Mouse (Mus musculus): Measurements from ENCODE around the gene Dst.

Gene Dst

DNA sequence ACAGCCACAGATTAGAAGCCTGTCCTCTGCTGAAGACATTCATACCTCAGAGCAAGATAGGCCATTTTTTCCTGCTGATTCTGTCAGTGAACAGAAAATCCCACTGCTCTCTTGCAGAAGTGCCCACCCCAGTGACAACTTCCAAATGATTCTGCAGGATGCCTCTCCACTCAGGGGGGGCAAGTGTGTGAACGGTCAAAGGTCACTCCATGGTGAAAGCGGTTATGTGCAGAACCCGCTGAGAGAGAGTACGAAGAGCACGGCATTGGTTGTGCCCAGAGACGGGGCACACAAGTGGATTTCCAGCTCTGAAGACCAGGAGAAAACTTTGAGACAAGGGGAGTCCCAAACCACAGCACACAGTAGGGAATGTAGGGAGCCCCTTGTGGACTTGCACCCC lies 330.2 kb downstream of the Dst start:
- no peak for DNase-seq (ENCODE audit: low spot score)

DNA sequence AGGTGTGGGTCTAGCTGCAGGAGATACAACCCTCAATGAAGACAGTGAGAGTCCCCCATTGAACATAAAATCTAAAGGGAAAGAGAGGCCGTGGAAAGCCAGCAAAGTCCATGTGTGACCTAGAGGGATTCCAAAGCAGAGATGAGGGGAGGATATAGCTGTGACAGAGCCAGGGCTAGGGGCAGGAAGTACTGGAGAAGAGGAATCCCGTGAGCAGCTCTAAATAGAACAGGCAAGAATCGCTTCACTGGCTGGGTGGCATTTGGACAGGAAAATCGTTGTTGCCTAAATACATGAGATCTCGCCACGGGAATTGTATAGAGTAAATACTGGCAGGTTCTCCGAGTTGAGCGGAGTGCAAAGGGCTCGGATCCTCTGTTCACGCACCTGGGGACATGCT lies 336.7 kb downstream of the Dst start:
- no peak for DNase-seq (ENCODE audit: low spot score)

DNA sequence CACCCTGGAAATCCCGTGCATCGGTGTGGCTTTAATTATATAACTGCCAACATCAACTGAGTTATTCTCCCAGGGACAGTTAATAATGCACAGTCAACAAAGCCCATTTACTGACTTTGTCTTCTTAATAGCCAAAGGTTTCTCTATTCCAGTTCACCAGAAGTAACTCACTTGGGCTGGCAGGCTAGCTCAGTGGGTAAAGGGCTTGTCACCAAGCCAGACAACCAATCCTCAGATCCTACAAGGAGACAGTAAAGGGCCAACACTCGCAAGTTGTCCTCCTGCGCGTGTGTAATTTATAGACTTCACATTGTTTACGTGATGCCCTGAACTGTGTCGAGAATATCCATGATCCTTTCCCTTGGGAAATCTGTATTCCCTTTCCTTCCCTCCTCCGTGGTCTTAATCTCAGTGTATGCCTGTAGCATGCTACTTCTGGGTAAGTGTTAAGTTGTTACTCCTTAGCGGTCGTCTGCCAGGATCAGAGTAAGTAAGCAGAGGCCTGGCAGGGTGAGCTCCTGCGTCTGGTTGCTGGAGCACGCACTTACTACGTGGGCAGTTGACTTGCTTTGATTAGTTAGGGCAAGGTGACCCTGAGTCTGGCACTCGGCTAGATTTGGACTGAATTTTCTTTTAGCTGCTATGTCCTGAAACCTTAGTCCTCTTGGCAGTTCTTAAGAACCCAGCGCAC lies 338.1 kb downstream of the Dst start:
- no peak for DNase-seq (ENCODE audit: low spot score)

DNA sequence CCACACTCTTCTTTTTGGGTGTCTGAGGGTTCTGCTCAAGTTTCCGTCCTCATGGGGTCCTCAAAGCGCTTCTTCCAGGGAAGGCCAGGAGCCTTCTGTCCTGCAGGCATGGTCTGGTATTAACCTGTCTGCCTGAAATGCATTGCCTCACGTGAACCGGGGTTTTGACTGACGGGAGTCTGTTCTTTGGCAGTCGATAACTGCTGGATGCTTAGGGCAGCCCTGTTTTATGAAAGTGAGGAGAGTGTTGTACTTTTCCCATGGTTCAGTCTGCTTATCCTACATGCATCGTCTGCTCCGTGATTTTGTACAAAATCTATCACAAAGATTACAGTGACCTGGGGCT lies 338.6 kb downstream of the Dst start:
- DNase-seq (ENCODE audit: low spot score) = no peak

DNA sequence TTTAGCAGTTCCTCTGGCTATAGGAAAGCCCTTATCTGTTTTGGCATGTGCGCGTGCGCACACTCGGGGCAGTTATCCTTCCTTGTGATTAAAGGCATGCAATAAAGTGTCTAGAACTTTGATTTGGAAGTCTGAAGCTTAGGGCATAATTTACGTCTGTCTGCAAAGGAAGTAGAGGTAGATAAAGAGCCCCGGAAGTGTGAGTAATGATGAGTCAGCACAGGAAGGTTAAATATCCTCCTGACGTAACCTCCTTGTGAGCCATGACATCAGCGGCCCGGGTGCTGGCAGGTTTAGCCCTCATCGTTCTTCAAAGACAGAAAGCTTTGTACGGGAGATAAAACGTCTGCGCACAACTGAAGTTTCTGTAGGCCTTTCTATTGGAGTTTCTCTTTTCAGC lies 343.1 kb downstream of the Dst start:
- DNase-seq (ENCODE audit: low spot score) = no peak

DNA sequence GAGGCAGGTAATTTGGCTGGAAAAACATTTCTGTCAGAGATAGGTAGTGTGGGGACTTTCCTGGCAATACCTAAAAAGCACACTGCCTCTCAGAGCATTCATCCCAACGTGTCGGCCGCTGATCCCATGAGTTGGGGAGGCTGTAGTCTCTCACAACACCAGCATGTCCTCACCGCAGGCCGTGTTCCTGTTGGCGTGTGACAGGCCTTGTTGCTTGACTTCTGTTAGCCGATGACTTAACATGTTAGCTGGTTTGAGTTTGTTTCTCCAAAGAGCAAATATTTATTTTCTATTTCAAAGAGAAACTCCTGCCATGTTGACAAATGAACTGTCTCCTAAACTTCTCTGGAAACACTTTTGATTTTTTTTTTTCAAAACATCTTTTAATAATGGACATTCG lies 344.2 kb downstream of the Dst start:
- DNase-seq (ENCODE audit: low spot score) = no peak

DNA sequence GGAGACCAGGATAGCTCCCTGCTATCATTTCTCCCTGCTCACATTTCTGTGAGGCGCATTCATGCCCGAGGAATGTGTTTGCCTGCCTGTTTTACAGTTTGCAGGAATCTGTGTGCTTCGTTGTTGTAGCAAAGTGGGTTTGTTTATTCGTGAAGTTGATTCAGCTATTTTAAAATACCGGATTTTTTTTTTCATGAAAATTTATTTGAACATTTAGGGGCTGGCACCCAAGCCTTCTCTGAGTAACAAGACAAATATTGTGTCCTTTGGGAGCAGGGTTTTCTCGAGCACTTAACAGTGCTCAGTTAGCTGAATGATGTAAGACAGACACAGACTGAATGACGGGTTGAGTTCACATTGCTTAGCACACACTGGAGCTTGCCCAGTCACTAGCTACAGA lies 345.9 kb downstream of the Dst start:
- no peak for DNase-seq (ENCODE audit: low spot score)

DNA sequence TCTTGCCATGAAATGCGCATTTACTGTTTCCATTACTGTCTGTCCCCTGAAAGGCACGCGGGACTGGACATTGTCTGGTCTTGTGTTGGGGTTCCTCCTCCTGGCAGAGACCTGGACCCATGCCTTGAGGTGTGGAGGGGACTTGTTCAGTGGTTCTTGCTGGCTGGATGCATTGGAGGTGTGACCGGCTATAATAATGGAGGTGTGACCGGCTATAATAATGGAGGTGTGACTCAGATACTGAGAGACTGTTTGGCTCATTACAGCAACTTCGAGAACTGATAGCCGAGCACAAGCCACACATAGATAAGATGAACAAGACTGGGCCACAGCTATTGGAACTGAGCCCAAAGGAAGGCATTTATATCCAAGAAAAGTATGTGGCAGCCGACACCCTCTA lies 351.9 kb downstream of the Dst start:
- no peak for DNase-seq (ENCODE audit: low spot score)

DNA sequence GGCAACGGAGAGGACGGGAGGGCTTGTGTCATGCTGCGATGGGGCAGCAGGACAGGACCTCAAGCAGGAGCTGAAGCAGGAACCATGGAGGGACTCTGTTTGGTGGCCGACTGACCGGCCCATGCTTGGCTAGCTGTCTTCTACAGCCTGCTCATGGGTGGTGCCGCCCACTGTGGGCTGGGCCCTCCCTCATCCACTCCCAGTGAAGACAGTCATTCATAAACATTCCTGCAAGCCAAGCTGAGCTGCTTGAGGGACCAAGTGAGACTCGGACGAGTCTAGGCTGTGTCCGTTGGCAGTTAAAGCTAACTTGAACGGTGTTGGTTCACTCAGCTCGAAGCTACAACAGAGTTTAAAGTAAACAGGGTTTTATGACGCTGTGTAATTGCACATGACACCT lies 353.0 kb downstream of the Dst start:
- DNase-seq (ENCODE audit: low spot score) = no peak

DNA sequence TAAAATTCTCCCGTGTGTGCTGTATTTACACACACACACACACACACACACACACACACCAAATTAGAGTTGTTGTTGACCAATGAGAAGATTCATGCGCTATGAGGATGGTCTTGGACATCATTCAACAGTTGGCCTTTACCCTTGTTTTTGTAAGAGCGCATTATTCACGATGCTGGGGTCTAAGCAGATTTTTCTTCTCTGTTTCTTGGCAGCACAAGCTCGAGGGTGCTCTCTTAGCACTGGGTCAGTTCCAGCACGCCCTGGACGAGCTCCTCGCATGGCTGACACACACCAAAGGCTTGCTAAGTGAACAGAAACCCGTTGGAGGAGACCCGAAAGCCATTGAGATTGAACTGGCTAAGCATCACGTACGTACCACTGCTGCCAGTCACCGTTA lies 360.5 kb downstream of the Dst start:
- DNase-seq (ENCODE audit: low spot score) = no peak

DNA sequence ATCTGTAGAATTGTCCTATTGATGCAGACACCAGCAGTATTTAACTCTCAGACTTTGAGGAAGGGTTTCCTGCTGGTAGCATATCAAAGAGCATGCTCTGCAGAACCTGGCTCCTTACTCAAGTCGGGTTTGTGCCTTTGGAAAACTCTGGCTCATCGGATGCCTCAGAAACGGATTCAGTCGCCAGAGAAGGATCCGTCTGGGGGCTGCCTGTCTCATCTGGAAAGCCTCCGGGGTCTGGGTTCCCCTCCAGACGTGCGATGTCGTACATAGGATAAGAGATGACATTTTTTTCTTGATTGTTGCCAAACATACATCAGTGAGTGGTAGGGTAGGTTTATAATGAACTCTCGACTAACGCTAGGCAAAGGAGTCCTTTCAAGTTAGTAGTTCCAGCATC lies 361.6 kb downstream of the Dst start:
- no peak for DNase-seq (ENCODE audit: low spot score)

DNA sequence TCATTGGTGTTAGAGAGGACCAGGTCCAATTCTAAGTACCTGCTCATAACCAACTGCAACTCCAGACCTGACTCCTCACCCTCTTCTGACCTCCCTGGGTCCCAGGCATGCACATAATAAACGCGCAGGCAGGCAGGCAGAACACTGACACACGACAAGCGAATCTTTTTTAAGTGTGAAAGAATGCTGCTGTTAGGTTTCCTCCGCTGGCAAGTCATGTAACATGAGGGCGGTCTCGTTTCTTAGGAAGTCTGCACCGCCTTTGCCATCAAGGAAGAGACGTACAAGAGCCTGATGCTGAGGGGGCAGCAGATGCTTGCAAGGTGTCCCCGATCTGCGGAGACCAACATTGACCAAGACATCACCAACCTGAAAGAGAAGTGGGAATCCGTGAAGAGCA lies 365.9 kb downstream of the Dst start:
- DNase-seq (ENCODE audit: low spot score) = no peak

DNA sequence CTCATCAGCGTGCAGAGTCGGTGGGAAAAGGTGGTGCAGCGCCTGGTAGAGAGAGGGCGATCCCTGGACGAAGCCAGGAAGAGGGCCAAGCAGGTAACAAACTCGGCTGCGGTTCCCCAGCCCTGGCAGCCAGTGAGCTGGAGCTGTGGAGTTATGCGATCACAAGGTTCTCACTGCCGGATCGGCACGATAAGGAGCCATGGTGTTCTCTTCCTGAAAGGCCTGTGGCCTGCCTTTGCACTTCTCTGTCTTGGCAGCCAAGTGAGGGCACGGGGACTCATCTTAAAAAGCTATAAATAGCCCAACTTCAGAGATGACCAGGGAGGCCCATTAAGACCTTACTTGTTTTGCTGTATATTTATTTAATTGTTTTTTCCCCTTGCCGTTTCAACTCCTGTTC lies 367.8 kb downstream of the Dst start:
- DNase-seq (ENCODE audit: low spot score) = no peak

DNA sequence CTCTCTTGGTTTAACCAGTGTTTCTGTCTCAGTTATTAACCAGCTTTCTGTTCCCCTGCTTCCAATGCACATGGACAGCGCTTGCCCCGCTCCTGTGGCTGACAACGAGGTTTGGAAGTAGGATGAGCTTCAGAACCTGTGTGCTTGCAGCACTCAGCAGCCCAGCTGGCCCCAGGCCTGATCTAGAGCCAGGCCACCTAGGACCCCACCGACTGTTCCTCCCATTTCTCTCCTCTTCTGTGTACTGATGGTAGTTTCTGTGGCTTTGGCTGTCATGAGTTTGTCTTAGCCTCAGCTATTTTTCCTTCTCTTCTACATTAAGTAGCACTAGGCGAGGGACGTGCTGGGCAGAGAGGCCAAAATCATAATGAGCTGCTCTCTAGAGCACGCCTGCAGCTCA lies 368.7 kb downstream of the Dst start:
- no peak for DNase-seq (ENCODE audit: low spot score)

DNA sequence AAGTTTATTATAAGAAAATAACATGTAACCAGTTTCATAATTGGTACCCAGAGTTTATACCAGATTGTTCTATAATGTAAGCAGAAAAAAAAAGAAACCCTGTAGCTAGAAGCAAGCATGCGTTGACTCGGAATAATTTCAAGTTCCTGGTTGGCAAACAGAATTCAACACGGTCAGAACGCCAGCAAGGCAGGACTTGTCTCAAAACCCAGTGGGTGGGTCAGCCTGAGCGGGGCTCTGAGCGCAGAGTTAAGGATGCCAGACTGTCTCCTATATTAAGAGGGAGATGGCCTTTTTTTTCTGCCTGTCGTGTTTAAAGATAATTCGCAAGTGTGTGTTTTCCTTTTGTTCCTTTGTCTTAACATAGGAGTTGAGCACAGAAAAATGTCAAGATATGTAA lies 369.2 kb downstream of the Dst start:
- no peak for DNase-seq (ENCODE audit: low spot score)

DNA sequence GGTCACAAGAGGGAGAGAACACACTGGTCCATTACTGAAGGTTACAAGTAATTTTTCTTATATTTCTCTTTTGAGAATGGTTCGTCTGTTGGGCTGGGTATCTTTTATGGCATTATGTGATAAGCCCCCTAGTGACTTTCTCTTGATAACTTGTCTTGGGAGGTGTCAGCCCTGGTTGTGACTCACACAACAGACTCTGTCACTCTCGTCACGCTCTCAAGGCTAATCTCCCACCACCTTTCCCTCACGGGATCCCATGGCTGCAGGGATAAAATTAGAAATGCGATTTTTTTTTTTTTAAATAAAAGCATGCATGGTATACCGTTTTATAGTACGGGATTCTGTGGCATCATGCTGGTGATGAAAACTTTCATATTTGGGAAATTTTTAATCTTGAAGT lies 375.5 kb downstream of the Dst start:
- DNase-seq (ENCODE audit: low spot score) = no peak

DNA sequence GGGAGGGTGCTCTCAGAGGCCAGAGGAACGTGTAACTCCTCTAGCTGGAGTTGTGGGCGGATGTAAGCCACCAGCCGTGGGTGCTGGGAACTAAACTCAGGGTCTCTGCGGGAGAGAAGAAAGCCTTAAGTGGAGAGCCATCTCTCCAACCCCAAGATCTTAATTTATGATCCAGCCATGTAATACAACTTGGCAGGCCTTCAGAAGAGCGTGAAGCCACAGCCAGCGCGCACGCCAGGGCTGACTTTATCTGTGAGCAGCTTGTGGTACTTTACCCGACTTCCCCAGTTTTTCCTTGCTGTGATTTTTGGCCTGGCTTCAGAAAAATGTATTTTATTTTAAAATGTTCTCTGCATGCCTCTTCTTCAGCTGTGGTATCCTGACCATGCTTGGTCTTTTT lies 377.0 kb downstream of the Dst start:
- DNase-seq (ENCODE audit: low spot score) = no peak

DNA sequence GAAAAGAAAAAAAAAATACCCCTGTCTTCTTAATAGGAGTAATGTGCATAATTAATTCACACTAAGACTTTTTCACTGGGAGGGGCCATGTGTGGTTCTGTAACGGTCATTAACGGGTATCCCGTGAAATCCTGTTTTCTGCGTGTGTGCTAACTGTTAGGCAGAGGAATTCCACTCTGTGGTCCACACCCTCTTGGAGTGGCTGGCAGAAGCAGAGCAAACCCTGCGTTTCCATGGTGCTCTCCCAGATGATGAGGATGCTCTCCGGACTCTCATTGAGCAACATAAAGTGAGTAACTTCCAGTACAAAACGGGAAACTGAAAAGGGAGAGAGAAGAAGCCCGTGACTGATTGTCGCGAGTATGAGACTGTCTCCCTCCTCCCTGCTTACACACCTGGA lies 379.7 kb downstream of the Dst start:
- no peak for DNase-seq (ENCODE audit: low spot score)

DNA sequence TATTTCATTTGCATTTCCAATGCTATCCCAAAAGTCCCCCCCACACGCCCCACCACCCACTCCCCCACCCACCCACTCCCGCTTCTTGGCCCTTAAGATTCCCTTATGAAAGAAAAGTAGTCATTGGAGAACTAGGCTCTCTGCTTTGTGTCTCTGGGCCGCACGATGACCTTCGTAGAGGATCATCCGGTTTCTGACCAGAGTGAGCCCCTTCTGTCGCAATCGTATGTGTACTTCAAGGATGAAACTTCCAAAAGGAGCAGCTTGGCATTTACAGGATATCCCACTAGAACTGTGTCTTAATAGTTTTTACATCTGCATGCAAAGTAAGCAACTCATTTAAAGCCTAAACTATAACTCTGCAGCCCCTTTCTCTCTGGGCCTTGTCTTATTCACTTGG lies 380.2 kb downstream of the Dst start:
- no peak for DNase-seq (ENCODE audit: low spot score)

DNA sequence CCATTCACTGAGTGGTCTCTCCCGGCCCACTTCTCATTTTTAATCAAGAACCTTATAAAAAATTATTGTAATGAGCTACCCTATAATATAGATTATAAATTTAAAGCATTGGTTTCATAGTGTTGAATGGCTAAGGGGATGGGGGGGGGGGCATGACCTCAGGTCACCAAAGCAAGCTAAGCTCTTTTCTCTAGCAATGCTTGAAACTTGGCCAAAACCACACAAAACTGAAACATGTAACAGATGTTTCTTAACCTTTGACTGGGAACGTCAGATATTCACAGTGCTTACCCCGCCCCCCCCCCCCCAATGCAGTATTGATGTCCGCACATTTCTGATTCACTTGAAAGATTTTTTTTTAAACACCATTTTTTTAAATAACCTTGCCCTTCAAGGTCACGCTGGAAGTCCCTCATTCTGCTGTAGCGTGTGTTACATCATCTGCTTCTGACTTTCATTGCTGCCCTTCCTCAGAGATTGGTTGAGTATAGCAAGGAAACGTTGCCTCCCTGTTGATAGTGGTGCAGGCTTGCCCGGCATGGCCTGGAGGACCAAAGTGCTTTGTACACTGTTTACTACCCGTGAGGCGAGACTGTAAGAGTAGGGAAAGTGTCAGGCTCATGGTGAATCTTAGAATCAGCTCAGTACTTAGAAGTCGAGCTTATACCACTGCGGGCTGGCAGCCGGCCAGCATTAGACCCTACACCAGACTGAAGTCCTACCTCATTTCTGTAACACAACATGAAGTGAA lies 380.9 kb downstream of the Dst start:
- DNase-seq (ENCODE audit: low spot score) = no peak

DNA sequence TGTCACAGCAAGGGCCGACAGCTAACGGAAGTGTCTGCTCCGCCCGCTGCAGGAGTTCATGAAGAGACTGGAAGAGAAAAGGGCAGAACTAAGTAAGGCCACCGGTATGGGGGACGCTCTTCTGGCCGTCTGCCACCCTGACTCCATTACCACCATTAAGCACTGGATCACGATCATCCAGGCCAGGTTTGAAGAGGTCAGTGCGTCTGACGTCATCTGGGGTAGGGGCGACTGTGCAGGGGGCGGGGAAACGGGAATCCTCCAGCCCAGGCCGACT lies 381.4 kb downstream of the Dst start:
- no peak for DNase-seq (ENCODE audit: low spot score)

DNA sequence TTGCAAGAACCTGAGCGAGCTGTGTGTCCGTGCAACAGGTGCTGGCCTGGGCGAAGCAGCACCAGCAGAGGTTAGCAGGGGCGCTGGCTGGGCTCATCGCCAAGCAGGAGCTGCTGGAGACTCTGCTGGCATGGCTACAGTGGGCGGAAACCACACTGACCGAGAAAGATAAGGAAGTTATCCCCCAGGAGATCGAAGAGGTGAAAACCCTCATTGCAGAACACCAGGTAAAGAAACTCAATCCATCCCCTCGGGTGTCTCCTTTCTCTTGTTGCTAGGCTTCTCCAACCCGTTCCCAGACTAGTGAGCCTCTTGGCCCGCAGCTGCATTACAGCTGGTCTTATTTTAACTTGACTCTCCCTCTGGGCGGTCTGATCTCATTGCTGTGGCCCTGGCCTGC lies 382.3 kb downstream of the Dst start:
- DNase-seq (ENCODE audit: low spot score) = no peak

DNA sequence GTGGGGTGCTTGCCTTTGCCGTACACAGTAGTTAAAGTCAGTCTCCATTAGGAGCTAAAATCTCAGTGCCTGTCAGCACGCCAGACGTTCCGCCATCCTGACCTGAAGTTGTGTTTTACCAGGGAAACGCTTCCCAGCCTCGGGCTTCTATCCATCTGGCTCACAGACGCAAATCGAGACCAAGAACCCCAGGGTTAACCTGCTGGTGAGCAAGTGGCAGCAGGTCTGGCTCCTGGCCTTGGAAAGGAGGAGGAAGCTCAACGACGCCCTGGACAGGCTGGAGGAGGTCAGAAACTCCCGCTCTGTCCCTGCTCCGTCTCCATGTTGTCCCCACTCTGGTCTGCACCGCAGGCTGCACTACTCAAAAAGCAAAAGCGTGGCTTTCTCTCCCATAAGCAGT lies 385.2 kb downstream of the Dst start:
- no peak for DNase-seq (ENCODE audit: low spot score)

DNA sequence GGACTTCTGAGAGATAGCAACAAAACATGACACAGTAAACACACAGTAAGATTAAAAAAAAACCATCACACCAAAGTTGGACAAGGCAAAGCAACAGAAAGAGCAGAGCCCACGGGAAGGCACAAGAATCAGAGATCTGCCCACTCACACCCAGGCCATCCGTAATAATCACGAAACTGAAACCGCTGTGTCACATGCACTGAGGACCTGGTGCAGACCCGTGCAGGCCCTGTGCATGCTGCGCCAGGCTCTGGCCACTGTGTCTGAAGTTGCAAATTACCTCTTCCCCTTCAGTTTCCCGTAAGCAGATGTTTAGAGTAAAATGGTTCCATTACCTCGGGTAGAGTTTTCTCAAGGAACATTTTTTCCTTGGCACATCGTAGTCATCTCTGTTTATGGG lies 389.6 kb downstream of the Dst start:
- no peak for DNase-seq (ENCODE audit: low spot score)
